Mouse (Mus musculus) midbrain, embryonic 12.5 days (tissue): ENCODE results near the gene Psmd7. TPM values are rescaled to one million over a fixed set of nuclear protein-coding genes. Genes with fewer than 3 reads are reported as not detected.
A peak's percentile ranks its signal among the peaks of the same experiment; 100 is the strongest.

Experiments
- ATAC-seq: fragments of 200-750 bp; cut with Nextera tagmentation; 2 replicates; pipeline ENCODE4 v1.8.0; 2017; ENCODE audit warnings: low read depth, moderate TSS enrichment, moderate library complexity; ENCODE audit not compliant: low FRiP score
- H3K27ac ChIP-seq: fragments of 300-500 bp; sonication (generic); replicated peaks from 2 replicates; pipeline ENCODE4 v1.5.1; 2016; ENCODE audit warnings: mild to moderate bottlenecking
- H3K27me3 ChIP-seq: fragments of 300-500 bp; sonication (generic); 2 replicates; pipeline ENCODE4 v1.6.1; 2016; ENCODE audit warnings: mild to moderate bottlenecking
- H3K36me3 ChIP-seq: fragments of 300-500 bp; sonication (generic); 2 replicates; pipeline ENCODE4 v1.6.1; 2016
- H3K4me1 ChIP-seq: fragments of 300-500 bp; sonication (generic); 2 replicates; pipeline ENCODE4 v1.6.1; 2016
- H3K4me2 ChIP-seq: fragments of 300-500 bp; sonication (generic); replicated peaks from 2 replicates; pipeline ENCODE4 v1.6.1; 2016; ENCODE audit warnings: mild to moderate bottlenecking, moderate library complexity
- H3K4me3 ChIP-seq: fragments of 300-500 bp; sonication (generic); 2 replicates; pipeline ENCODE4 v1.5.1; 2016; ENCODE audit warnings: mild to moderate bottlenecking
- H3K9ac ChIP-seq: fragments of 300-500 bp; sonication (generic); replicated peaks from 2 replicates; pipeline ENCODE4 v1.6.1; 2016; ENCODE audit warnings: mild to moderate bottlenecking, moderate library complexity
- H3K9me3 ChIP-seq: fragments of 300-500 bp; sonication (generic); 2 replicates; pipeline ENCODE4 v1.6.1; 2016; ENCODE audit warnings: mild to moderate bottlenecking
- WGBS: fragments of 180-500 bp; shearing (Covaris S2); methylation state at CpG from one replicate; pipeline ENCODE4 v1.1.7; 2016; 5-methylcytosine and 5-hydroxymethylcytosine counted together
- polyA plus RNA-seq: library from polyadenylated mRNA; unstranded; fragments of >200 nt; fragmentation: Nextera tagmentation; extraction: Ambion mirVana; gene quantifications from 2 replicates; pipeline ENCODE4 v1.2.1, GENCODE M21; 2016

Psmd7 gene
- polyA plus RNA-seq, 1 experiment from 2014 or later = 278 TPM

- 3% methylated on average over 7 of the region's 7 CpGs for WGBS
- H3K27me3 ChIP-seq = peaks cover 7% of the 10 kb centered on the region; the same call in 1 of the 2 replicates
- no peaks in the 10 kb centered on the region for H3K36me3 ChIP-seq
- H3K9ac ChIP-seq = no peak overlapping the region
- H3K4me3 ChIP-seq = no peak overlapping the region
- ATAC-seq = no peak
- no peaks in the 10 kb centered on the region for H3K9me3 ChIP-seq
- H3K4me2 ChIP-seq = no peak overlapping the region
- peaks cover 3% of the 10 kb centered on the region for H3K4me1 ChIP-seq
- no peak overlapping the region for H3K27ac ChIP-seq
These were observed 14.8 kb upstream of the Psmd7 start for GRCm38 (mm10) chr8:107603026-107603425.

- ATAC-seq = no peak
- no peak overlapping the region for H3K4me3 ChIP-seq
These were observed 11.4 kb upstream of the Psmd7 start for GRCm38 (mm10) chr8:107599691-107600090.

GRCm38 (mm10) chr8:107597731-107598130 lies 9.5 kb upstream of the Psmd7 start:
- 71% methylated on average over 1 of the region's 1 CpGs for WGBS
- H3K27me3 ChIP-seq = peaks cover 4% of the 10 kb centered on the region; the same call in 1 of the 2 replicates
- no peaks in the 10 kb centered on the region for H3K9me3 ChIP-seq
- H3K36me3 ChIP-seq = no peaks in the 10 kb centered on the region
- H3K4me2 ChIP-seq = no peak overlapping the region
- H3K4me3 ChIP-seq = no peak overlapping the region
- no peak overlapping the region for H3K27ac ChIP-seq
- H3K9ac ChIP-seq = no peak overlapping the region
- no peaks in the 10 kb centered on the region; the same call in 1 of the 2 replicates for H3K4me1 ChIP-seq
- no peak for ATAC-seq

More at GRCm38 (mm10) chr8:107599691-107600090, 11.4 kb upstream of the Psmd7 start:
- H3K4me1 ChIP-seq = no peaks in the 10 kb centered on the region; the same call in 1 of the 2 replicates
- H3K36me3 ChIP-seq = no peaks in the 10 kb centered on the region
- WGBS = 90% methylated on average over 9 of the region's 9 CpGs
- no peaks in the 10 kb centered on the region for H3K9me3 ChIP-seq
- no peak overlapping the region for H3K27ac ChIP-seq
- no peak overlapping the region for H3K4me2 ChIP-seq
- no peak overlapping the region for H3K9ac ChIP-seq
- H3K27me3 ChIP-seq = peaks cover 4% of the 10 kb centered on the region; the same call in 1 of the 2 replicates

GRCm38 (mm10) chr8:107594817-107595216 lies 6.6 kb upstream of the Psmd7 start:
- Histone ChIP-seq H3K36me3 (no peaks in the 10 kb centered on the region), H3K4me2 (no peak overlapping the region), H3K4me3 (no peak overlapping the region), H3K27me3 (no peaks in the 10 kb centered on the region), H3K27ac (no peak overlapping the region), H3K9ac (no peak overlapping the region), H3K4me1 (peaks cover 3% of the 10 kb centered on the region; the same call in 1 of the 2 replicates), H3K9me3 (no peaks in the 10 kb centered on the region)
- ATAC-seq = no peak
- 68% methylated on average over 6 of the region's 6 CpGs for WGBS

- Histone ChIP-seq H3K36me3 (no peaks in the 10 kb centered on the region), H3K4me2 (no peak overlapping the region), H3K27ac (no peak overlapping the region), H3K9me3 (no peaks in the 10 kb centered on the region), H3K4me3 (no peak overlapping the region), H3K9ac (no peak overlapping the region), H3K27me3 (no peaks in the 10 kb centered on the region), H3K4me1 (peaks cover 3% of the 10 kb centered on the region; the same call in 1 of the 2 replicates)
- 78% methylated on average over 6 of the region's 6 CpGs for WGBS
- ATAC-seq = no peak
These were observed 5.9 kb upstream of the Psmd7 start for GRCm38 (mm10) chr8:107593967-107594729.

GRCm38 (mm10) chr8:107587429-107587994 lies 752 bp downstream of the Psmd7 start:
- Histone ChIP-seq H3K27me3 (no peaks in the 10 kb centered on the region), H3K9ac (peak overlapping the region; percentile 94), H3K36me3 (peaks cover 37% of the 10 kb centered on the region), H3K27ac (peak overlapping the region; percentile 81), H3K9me3 (no peaks in the 10 kb centered on the region), H3K4me2 (peak overlapping the region; percentile 89), H3K4me1 (peaks cover 18% of the 10 kb centered on the region), H3K4me3 (peak overlapping the region; percentile 80)
- 1% methylated on average over 17 of the region's 17 CpGs for WGBS
- ATAC-seq = no peak

GRCm38 (mm10) chr8:107582136-107582535 lies 6.1 kb downstream of the Psmd7 start:
- no peak for ATAC-seq
- H3K4me3 ChIP-seq = no peak overlapping the region
- H3K9ac ChIP-seq = no peak overlapping the region
- no peaks in the 10 kb centered on the region for H3K9me3 ChIP-seq
- H3K27me3 ChIP-seq = no peaks in the 10 kb centered on the region
- no peak overlapping the region for H3K4me2 ChIP-seq
- H3K4me1 ChIP-seq = peaks cover 11% of the 10 kb centered on the region
- H3K36me3 ChIP-seq = peaks cover 84% of the 10 kb centered on the region
- no peak overlapping the region for H3K27ac ChIP-seq
- WGBS = 91% methylated on average over 11 of the region's 11 CpGs

DNA sequence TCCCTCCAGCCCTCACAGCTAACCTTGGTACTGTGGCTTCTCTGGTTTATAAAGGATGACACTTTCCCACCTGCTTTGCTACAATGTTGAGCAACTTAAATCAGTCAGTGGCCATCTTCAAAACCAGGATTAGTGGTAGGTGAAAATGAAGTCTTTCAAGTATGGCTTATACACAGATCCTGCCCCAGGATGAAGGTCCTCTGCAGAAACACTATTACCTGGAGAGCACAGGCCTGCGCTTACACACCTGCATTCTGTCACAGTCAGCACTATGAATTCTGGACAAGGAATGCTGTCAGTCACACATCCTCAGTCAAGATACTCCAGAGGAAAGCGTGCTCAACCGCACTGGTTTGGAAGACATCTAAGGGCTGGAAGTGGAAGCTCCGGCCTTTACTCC lies 6.7 kb downstream of the Psmd7 start:
- Histone ChIP-seq H3K36me3 (peaks cover 84% of the 10 kb centered on the region), H3K4me1 (peaks cover 8% of the 10 kb centered on the region), H3K9ac (no peak overlapping the region), H3K9me3 (no peaks in the 10 kb centered on the region), H3K4me2 (no peak overlapping the region), H3K4me3 (no peak overlapping the region), H3K27me3 (no peaks in the 10 kb centered on the region), H3K27ac (no peak overlapping the region)
- WGBS = 95% methylated on average over 4 of the region's 4 CpGs
- no peak for ATAC-seq

- Histone ChIP-seq H3K4me2 (no peak overlapping the region), H3K9me3 (no peaks in the 10 kb centered on the region), H3K36me3 (peaks cover 81% of the 10 kb centered on the region), H3K27ac (no peak overlapping the region), H3K4me3 (no peak overlapping the region), H3K9ac (no peak overlapping the region), H3K4me1 (peaks cover 2% of the 10 kb centered on the region), H3K27me3 (no peaks in the 10 kb centered on the region)
- whole genome bisulfite sequencing = 94% methylated on average over 13 of the region's 13 CpGs
- ATAC-seq = no peak
These were observed 7.4 kb downstream of the Psmd7 start for GRCm38 (mm10) chr8:107580879-107581278.

DNA sequence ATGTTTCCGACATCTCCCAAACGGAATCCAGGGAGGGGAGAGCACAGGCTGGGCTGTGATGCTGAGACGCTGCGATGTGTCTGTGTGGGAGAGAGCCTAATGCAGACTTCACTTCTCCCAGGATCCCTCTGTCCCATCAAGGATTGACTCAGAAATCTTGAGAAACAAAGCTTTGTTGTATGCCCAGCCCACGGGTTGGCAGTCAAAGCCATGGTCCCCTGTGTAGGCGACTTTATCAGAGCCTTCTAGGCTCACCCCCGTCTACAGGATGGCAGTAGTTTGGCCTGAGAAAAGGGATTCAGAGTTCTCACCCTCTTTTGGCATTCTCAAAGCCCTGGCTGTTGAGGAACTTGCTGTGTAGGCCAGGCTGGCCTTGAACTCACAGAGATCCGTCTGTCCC lies 9.7 kb downstream of the Psmd7 start:
- peaks cover 2% of the 10 kb centered on the region; the same call in 1 of the 2 replicates for H3K4me1 ChIP-seq
- no peak overlapping the region for H3K9ac ChIP-seq
- ATAC-seq = no peak
- WGBS = 90% methylated on average over 8 of the region's 8 CpGs
- H3K4me3 ChIP-seq = no peak overlapping the region
- H3K4me2 ChIP-seq = no peak overlapping the region
- H3K36me3 ChIP-seq = peaks cover 57% of the 10 kb centered on the region
- H3K27ac ChIP-seq = no peak overlapping the region
- no peaks in the 10 kb centered on the region for H3K27me3 ChIP-seq
- H3K9me3 ChIP-seq = no peaks in the 10 kb centered on the region

DNA sequence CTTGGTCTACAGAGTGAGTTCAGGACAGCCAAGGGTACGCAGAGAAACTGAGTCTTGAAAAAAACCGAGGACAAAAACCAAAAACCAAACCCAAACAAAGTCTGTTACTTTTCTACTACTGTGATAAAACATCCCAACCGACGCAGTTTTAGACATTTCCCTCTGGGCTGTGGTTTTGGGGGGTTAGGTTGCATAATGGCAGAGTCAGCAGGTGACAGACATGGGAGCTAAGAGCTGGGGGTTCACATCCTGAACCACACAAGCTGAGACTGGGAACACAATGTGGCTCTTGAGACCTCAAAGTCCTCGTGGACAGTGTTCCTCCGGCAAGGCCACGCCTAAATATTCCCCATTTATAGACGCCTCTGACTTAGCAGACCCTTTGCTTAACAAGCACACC lies 10.1 kb downstream of the Psmd7 start:
- no peak for ATAC-seq
- Histone ChIP-seq H3K36me3 (peaks cover 53% of the 10 kb centered on the region), H3K27ac (no peak overlapping the region), H3K4me1 (peaks cover 2% of the 10 kb centered on the region; the same call in 1 of the 2 replicates), H3K4me3 (no peak overlapping the region), H3K4me2 (no peak overlapping the region), H3K9ac (no peak overlapping the region), H3K27me3 (no peaks in the 10 kb centered on the region), H3K9me3 (no peaks in the 10 kb centered on the region)
- WGBS = 89% methylated on average over 8 of the region's 8 CpGs

GRCm38 (mm10) chr8:107577640-107578039 lies 10.6 kb downstream of the Psmd7 start:
- Histone ChIP-seq H3K36me3 (peaks cover 48% of the 10 kb centered on the region), H3K27me3 (no peaks in the 10 kb centered on the region), H3K9ac (no peak overlapping the region), H3K4me2 (no peak overlapping the region), H3K27ac (peak overlapping the region; percentile 35; the same call in 1 of the 2 replicates), H3K9me3 (no peaks in the 10 kb centered on the region), H3K4me3 (no peak overlapping the region), H3K4me1 (peaks cover 2% of the 10 kb centered on the region; the same call in 1 of the 2 replicates)
- WGBS = 78% methylated on average over 4 of the region's 4 CpGs
- ATAC-seq = no peak
